Mouse (Mus musculus) megakaryocyte, embryonic 14.5 days (primary cell): ENCODE results near the gene Fxyd3.

ENCODE experiments used
- FLI1 ChIP-seq: IDR thresholded peaks from 2 replicates; pipeline ENCODE4 v1.6.1; 2012; ENCODE audit warnings: low read length, inconsistent platforms, mixed read lengths
- GATA1 ChIP-seq: IDR thresholded peaks from 3 replicates; pipeline ENCODE4 v1.6.1; 2012; ENCODE audit warnings: mixed read lengths, low read length, inconsistent platforms, borderline replicate concordance

- TF ChIP-seq GATA1 (no peak), FLI1 (no peak)
These were observed 31.3 kb upstream of the Fxyd3 start for GRCm38 (mm10) chr7:31107781-31108180.
